Mouse (Mus musculus) stomach, embryonic 15.5 days (tissue): ENCODE results near the gene Entpd4b. TPM values are rescaled to one million over a fixed set of nuclear protein-coding genes. Genes with fewer than 3 reads are reported as not detected.
"Not testable (repeated sequence)": the region's sequence is repeated elsewhere in the genome, so short reads cannot be mapped to it uniquely, and the experiment has no call there.

ENCODE experiments used
- ATAC-seq: fragments of 200-750 bp; cut with Nextera tagmentation; 2 replicates; pipeline ENCODE4 v1.8.0; 2017; ENCODE audit warnings: low read depth, moderate number of reproducible peaks, moderate TSS enrichment; ENCODE audit not compliant: insufficient read depth, low FRiP score
- H3K27ac ChIP-seq: fragments of 300-500 bp; sonication (generic); 2 replicates; pipeline ENCODE4 v1.5.1; 2015; ENCODE audit warnings: mild to moderate bottlenecking, inconsistent platforms
- H3K27me3 ChIP-seq: fragments of 300-500 bp; sonication (generic); replicated peaks from 2 replicates; pipeline ENCODE4 v1.6.1; 2015; ENCODE audit warnings: inconsistent platforms
- H3K36me3 ChIP-seq: fragments of 300-500 bp; sonication (generic); 2 replicates; pipeline ENCODE4 v1.6.1; 2015; ENCODE audit warnings: inconsistent platforms
- H3K4me1 ChIP-seq: fragments of 300-500 bp; sonication (generic); 2 replicates; pipeline ENCODE4 v1.6.1; 2015; ENCODE audit warnings: inconsistent platforms
- H3K4me2 ChIP-seq: fragments of 300-500 bp; sonication (generic); 2 replicates; pipeline ENCODE4 v1.6.1; 2015; ENCODE audit warnings: mild to moderate bottlenecking, inconsistent platforms
- H3K4me3 ChIP-seq: fragments of 300-500 bp; sonication (generic); replicated peaks from 2 replicates; pipeline ENCODE4 v1.5.1; 2015; ENCODE audit warnings: inconsistent platforms
- H3K9ac ChIP-seq: fragments of 300-500 bp; sonication (generic); 2 replicates; pipeline ENCODE4 v1.6.1; 2015; ENCODE audit warnings: inconsistent platforms
- H3K9me3 ChIP-seq: fragments of 300-500 bp; sonication (generic); 2 replicates; pipeline ENCODE4 v1.6.1; 2016; ENCODE audit warnings: inconsistent platforms
- WGBS: fragments of 180-500 bp; shearing (Covaris S2); methylation state at CpG from one replicate; pipeline ENCODE4 v1.1.7; 2015; 5-methylcytosine and 5-hydroxymethylcytosine counted together
- polyA plus RNA-seq: library from polyadenylated mRNA; unstranded; fragments of >200 nt; fragmentation: Nextera tagmentation; extraction: Ambion mirVana; gene quantifications from 2 replicates; pipeline ENCODE4 v1.2.1, GENCODE M21; 2015

Entpd4b gene
- polyA plus RNA-seq, 1 experiment from 2014 or later = 16.6 TPM

GRCm38 (mm10) chr14:69557550-69557949, 2.3 kb downstream of the Entpd4b start:
- H3K4me3 ChIP-seq, ATAC-seq, H3K9ac ChIP-seq, H3K27me3 ChIP-seq, H3K4me2 ChIP-seq, H3K9me3 ChIP-seq, H3K36me3 ChIP-seq, H3K27ac ChIP-seq, H3K4me1 ChIP-seq: not testable (repeated sequence)
- WGBS = no CpG with 5 or more reads among the region's 14 CpGs

Other genes with a start within 250 kb of the Entpd4b start
- not detected in 2 replicates for gene Gm16867, start 52.1 kb upstream of the Entpd4b start, polyA plus RNA-seq
- gene Gm27179, start 42.9 kb upstream of the Entpd4b start, polyA plus RNA-seq = not detected in 2 replicates